Mouse (Mus musculus): Measurements from ENCODE around the gene Hmga2.

DNA sequence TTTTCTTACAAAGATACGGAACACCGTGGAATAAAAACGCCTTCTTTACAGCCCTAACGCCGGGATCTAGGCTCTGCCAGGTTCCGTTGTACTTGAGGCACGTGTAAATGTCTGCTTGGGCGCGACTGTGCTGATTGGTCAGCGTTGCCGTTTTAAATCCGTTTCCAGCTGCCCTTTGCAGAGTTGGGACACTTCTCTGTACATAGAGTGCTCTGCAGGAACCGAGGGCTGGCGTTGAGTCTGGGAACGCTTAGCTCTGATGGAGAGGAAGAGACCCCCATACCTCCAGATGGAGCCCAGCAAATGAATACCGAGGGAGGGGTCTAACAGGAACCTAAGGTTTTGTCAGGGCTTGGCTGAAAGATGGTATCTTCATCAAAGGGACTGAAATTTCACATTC, 1.9 kb upstream of the Hmga2 start:
- TF ChIP-seq CTCF (IDR thresholded peaks at IDR 0.05; ENCODE audit: low read depth, low read length) (no peak), POLR2A (IDR thresholded peaks at IDR 0.05; ENCODE audit: insufficient read depth, low read length) (no peak), EP300 (IDR thresholded peaks at IDR 0.05; ENCODE audit: insufficient read depth, low read depth, low read length) (no peak)

Data from ES-Bruce4 (cell line).